Comparison of ENCODE assay signal across 14 mouse cellular contexts in genomic region chr2:181677755-181678098, GRCm38 (mm10). TPM values are rescaled to one million over a fixed set of nuclear protein-coding genes. Genes with fewer than 3 reads are reported as not detected.
DNase-seq lines count a peak whose midpoint lies in the region; ATAC-seq and TF ChIP-seq lines count a peak whose summit lies in the region.
"Had no signal": no experiment of that assay in that cellular context is flagged by ENCODE, and none has a peak within 500 bp of the region (broad histone marks: within the 10 kb centered on the region; RNA-seq: fewer than 3 reads in every experiment).

No protein-coding gene starts in this region.

- H3K27me3 ChIP-seq in heart, embryonic 16.5 days (ENCODE audit: control insufficient read depth, insufficient read depth, low read length) = peaks cover 8% of the 10 kb centered on the region
- H3K27me3 ChIP-seq in embryonic facial prominence, embryonic 10.5 days (replicated peaks; ENCODE audit: low read depth, poor library complexity, severe bottlenecking) = peaks cover 49% of the 10 kb centered on the region
- peaks cover 20% of the 10 kb centered on the region for H3K27me3 ChIP-seq in limb, embryonic 10.5 days (ENCODE audit: low read depth, poor library complexity, severe bottlenecking)
- H3K27me3 ChIP-seq in thymus, adult 2 months (ENCODE audit: control insufficient read depth, insufficient read depth, low read length) = peaks cover under 1% of the 10 kb centered on the region; the same call in 1 of the 2 replicates

- no peak for DNase-seq in heart, postnatal 10 days
- DNase-seq in adrenal gland, postnatal 14 days = peak; percentile 49
- no peak for DNase-seq in embryonic facial prominence, embryonic 10.5 days (ENCODE audit: low spot score)
- no peak for DNase-seq in limb, embryonic 10.5 days (ENCODE audit: low spot score)
- no peak for DNase-seq in thymus, adult 2 months
- no peak for DNase-seq in thymus, postnatal 0 days (ENCODE audit: low spot score)
- no peak for DNase-seq in embryo, embryonic 10.5 days (ENCODE audit: low spot score)
- DNase-seq: cerebellum, postnatal 36 days; spleen, adult 18-20 months had no signal

- 46% methylated on average over 3 of the region's 3 CpGs for WGBS in heart, embryonic 16.5 days
- WGBS in embryonic facial prominence, embryonic 10.5 days = 53% methylated on average over 3 of the region's 3 CpGs
- 62% methylated on average over 3 of the region's 3 CpGs for WGBS in limb, embryonic 10.5 days
- WGBS in thymus, adult 2 months = 71% methylated on average over 3 of the region's 3 CpGs

- no peak overlapping the region for H3K9ac ChIP-seq in heart, embryonic 16.5 days (ENCODE audit: low read length)
- H3K9ac ChIP-seq: forebrain, embryonic 13.5 days had no signal

- H3K4me1 ChIP-seq in heart, embryonic 16.5 days (ENCODE audit: control insufficient read depth, insufficient read depth, low read length) = peaks cover 14% of the 10 kb centered on the region
- peaks cover 59% of the 10 kb centered on the region for H3K4me1 ChIP-seq in embryonic facial prominence, embryonic 10.5 days
- peaks cover 62% of the 10 kb centered on the region for H3K4me1 ChIP-seq in limb, embryonic 10.5 days
- peaks cover 13% of the 10 kb centered on the region for H3K4me1 ChIP-seq in thymus, adult 2 months (replicated peaks; ENCODE audit: control insufficient read depth, insufficient read depth, low read length)

- peak overlapping the region; percentile 78 for H3K27ac ChIP-seq in heart, embryonic 16.5 days (ENCODE audit: low read length)
- H3K27ac ChIP-seq in embryonic facial prominence, embryonic 10.5 days (replicated peaks) = peak overlapping the region; percentile 35; the same call in 1 of the 2 replicates
- peak overlapping the region; percentile 85; the same call in 1 of the 2 replicates for H3K27ac ChIP-seq in limb, embryonic 10.5 days
- H3K27ac ChIP-seq in thymus, adult 2 months (ENCODE audit: control insufficient read depth, insufficient read depth, low read length) = no peak overlapping the region
- H3K27ac ChIP-seq: forebrain, embryonic 13.5 days had no signal

- no peak for ATAC-seq in heart, embryonic 16.5 days (replicated peaks; ENCODE audit: extremely low read depth, insufficient read depth, low FRiP score)
- ATAC-seq: forebrain, embryonic 13.5 days had no signal

- no peaks in the 10 kb centered on the region for H3K36me3 ChIP-seq in heart, embryonic 16.5 days (ENCODE audit: control insufficient read depth, insufficient read depth)
- no peaks in the 10 kb centered on the region for H3K36me3 ChIP-seq in embryonic facial prominence, embryonic 10.5 days (replicated peaks)
- 0 out of 2 replicates have a peak, but pooled peaks cover 1% of the 10 kb centered on the region for H3K36me3 ChIP-seq in limb, embryonic 10.5 days
- no peaks in the 10 kb centered on the region for H3K36me3 ChIP-seq in thymus, adult 2 months (ENCODE audit: control insufficient read depth, insufficient read depth, low read length)

- H3K4me3 ChIP-seq in heart, embryonic 16.5 days (ENCODE audit: low read length) = no peak overlapping the region
- no peak overlapping the region for H3K4me3 ChIP-seq in embryonic facial prominence, embryonic 10.5 days
- no peak overlapping the region for H3K4me3 ChIP-seq in limb, embryonic 10.5 days
- H3K4me3 ChIP-seq in thymus, adult 2 months (ENCODE audit: control insufficient read depth, insufficient read depth, low read length) = no peak overlapping the region
- H3K4me3 ChIP-seq: forebrain, embryonic 13.5 days; megakaryocyte, embryonic 14.5 days had no signal

- H3K4me2 ChIP-seq in heart, embryonic 16.5 days (ENCODE audit: low read depth, low read length) = no peak overlapping the region
- H3K4me2 ChIP-seq: forebrain, embryonic 13.5 days had no signal

- no peak for TF ChIP-seq CTCF in thymus, adult 2 months (IDR thresholded peaks at IDR 0.05; ENCODE audit: borderline replicate concordance, control insufficient read depth, extremely low read depth, insufficient read depth, low read length, poor library complexity)

- no peaks in the 10 kb centered on the region for H3K9me3 ChIP-seq in heart, embryonic 16.5 days (replicated peaks; ENCODE audit: control insufficient read depth, low read length)
- H3K9me3 ChIP-seq in embryonic facial prominence, embryonic 10.5 days = no peaks in the 10 kb centered on the region
- H3K9me3 ChIP-seq in limb, embryonic 10.5 days (replicated peaks) = no peaks in the 10 kb centered on the region
- H3K9me3 ChIP-seq: forebrain, embryonic 13.5 days; megakaryocyte, embryonic 14.5 days had no signal

- TF ChIP-seq POLR2A in thymus, adult 2 months (IDR thresholded peaks at IDR 0.05; ENCODE audit: control insufficient read depth, extremely low read depth, insufficient read depth, low read length, poor library complexity) = no peak

- intact Hi-C loops in heart, postnatal 10 days (cut with DNase I) = loop anchor here (1.0 to 10.0 kb wide), 4 partner anchors 18 to 283 kb away; no protein-coding TSS in a partner anchor

RNA-seq across cellular contexts. Expression of gene Tcea2, which starts 2.4 kb away (rescaled TPM):
- polyA plus RNA-seq in heart, embryonic 16.5 days (2015; fragmentation: Nextera tagmentation; extraction: Ambion mirVana) = 17.6 and 19.6 TPM in 2 replicates
- 10 to 100 TPM in 1 of 2 experiments, 1 to 10 TPM in 1; 8.6 to 10.7 TPM for total RNA-seq in heart, postnatal 10 days (2021)
- 5.2 and 9.8 TPM in 2 replicates for total RNA-seq in adrenal gland, postnatal 14 days (2021)
- 18.3 and 18.8 TPM in 2 replicates for polyA plus RNA-seq in embryonic facial prominence, embryonic 10.5 days (2016; fragmentation: Nextera tagmentation; extraction: Ambion mirVana)
- 16.5 and 25.8 TPM in 2 replicates for polyA plus RNA-seq in limb, embryonic 10.5 days (2016; fragmentation: Nextera tagmentation; extraction: Ambion mirVana)
- polyA plus RNA-seq in thymus, adult 2 months (2012; rRNA removed) = 9.0 and 13.8 TPM in 2 replicates
- polyA plus RNA-seq in thymus, postnatal 0 days (2015; fragmentation: Nextera tagmentation; extraction: Ambion mirVana) = 8.5 and 9.8 TPM in 2 replicates

RNA-seq across cellular contexts. Expression of gene Sox18, which starts 6.3 kb away (rescaled TPM):
- polyA plus RNA-seq in heart, embryonic 16.5 days (2015; fragmentation: Nextera tagmentation; extraction: Ambion mirVana) = 53.6 and 55.9 TPM in 2 replicates
- total RNA-seq in heart, postnatal 10 days (2021) = 100 to 1,000 TPM in 1 of 2 experiments, 10 to 100 TPM in 1; 91.5 to 103 TPM
- 60.4 and 64.6 TPM in 2 replicates for total RNA-seq in adrenal gland, postnatal 14 days (2021)
- 21.8 and 25.2 TPM in 2 replicates for polyA plus RNA-seq in embryonic facial prominence, embryonic 10.5 days (2016; fragmentation: Nextera tagmentation; extraction: Ambion mirVana)
- 25.9 and 27.9 TPM in 2 replicates for polyA plus RNA-seq in limb, embryonic 10.5 days (2016; fragmentation: Nextera tagmentation; extraction: Ambion mirVana)
- polyA plus RNA-seq in thymus, adult 2 months (2012; rRNA removed) = 21.7 and 21.8 TPM in 2 replicates
- polyA plus RNA-seq in thymus, postnatal 0 days (2015; fragmentation: Nextera tagmentation; extraction: Ambion mirVana) = 13.9 and 14.1 TPM in 2 replicates

RNA-seq across cellular contexts. Expression of gene Rgs19, which starts 16.1 kb away (rescaled TPM):
- 34.5 and 40.2 TPM in 2 replicates for polyA plus RNA-seq in heart, embryonic 16.5 days (2015; fragmentation: Nextera tagmentation; extraction: Ambion mirVana)
- 10 to 100 TPM; 12.2 to 12.7 TPM for total RNA-seq in heart, postnatal 10 days (2021)
- 22.4 and 32.1 TPM in 2 replicates for total RNA-seq in adrenal gland, postnatal 14 days (2021)
- 85.2 and 89.9 TPM in 2 replicates for polyA plus RNA-seq in embryonic facial prominence, embryonic 10.5 days (2016; fragmentation: Nextera tagmentation; extraction: Ambion mirVana)
- polyA plus RNA-seq in limb, embryonic 10.5 days (2016; fragmentation: Nextera tagmentation; extraction: Ambion mirVana) = 94.3 and 96.4 TPM in 2 replicates
- 255 and 260 TPM in 2 replicates for polyA plus RNA-seq in thymus, adult 2 months (2012; rRNA removed)
- polyA plus RNA-seq in thymus, postnatal 0 days (2015; fragmentation: Nextera tagmentation; extraction: Ambion mirVana) = 80.7 and 97.8 TPM in 2 replicates

RNA-seq across cellular contexts. Expression of gene Lkaaear1, which starts 20.5 kb away (rescaled TPM):
- polyA plus RNA-seq in heart, embryonic 16.5 days (2015; fragmentation: Nextera tagmentation; extraction: Ambion mirVana) = not detected in 2 replicates
- not detected for total RNA-seq in heart, postnatal 10 days (2021)
- not detected in 2 replicates for total RNA-seq in adrenal gland, postnatal 14 days (2021)
- not detected in 2 replicates for polyA plus RNA-seq in embryonic facial prominence, embryonic 10.5 days (2016; fragmentation: Nextera tagmentation; extraction: Ambion mirVana)
- not detected in 2 replicates for polyA plus RNA-seq in limb, embryonic 10.5 days (2016; fragmentation: Nextera tagmentation; extraction: Ambion mirVana)
- polyA plus RNA-seq in thymus, adult 2 months (2012; rRNA removed) = not detected in 2 replicates
- not detected in 2 replicates for polyA plus RNA-seq in thymus, postnatal 0 days (2015; fragmentation: Nextera tagmentation; extraction: Ambion mirVana)
- total RNA-seq: ES-E14 had no signal
- polyA plus RNA-seq: forebrain, embryonic 13.5 days; neural tube, embryonic 11.5 days had no signal

RNA-seq across cellular contexts. Expression of gene Gm29797, which starts 20.9 kb away (rescaled TPM):
- not detected in 2 replicates for polyA plus RNA-seq in heart, embryonic 16.5 days (2015; fragmentation: Nextera tagmentation; extraction: Ambion mirVana)
- not detected for total RNA-seq in heart, postnatal 10 days (2021)
- not detected in 2 replicates for total RNA-seq in adrenal gland, postnatal 14 days (2021)
- 0.28 TPM in 1 of 2 replicates, not detected in the other for polyA plus RNA-seq in embryonic facial prominence, embryonic 10.5 days (2016; fragmentation: Nextera tagmentation; extraction: Ambion mirVana)
- polyA plus RNA-seq in limb, embryonic 10.5 days (2016; fragmentation: Nextera tagmentation; extraction: Ambion mirVana) = 0.39 TPM in 1 of 2 replicates, not detected in the other
- 0.57 and 1.0 TPM in 2 replicates for polyA plus RNA-seq in thymus, adult 2 months (2012; rRNA removed)
- polyA plus RNA-seq in thymus, postnatal 0 days (2015; fragmentation: Nextera tagmentation; extraction: Ambion mirVana) = 0.18 and 0.44 TPM in 2 replicates
- polyA plus RNA-seq: neural tube, embryonic 11.5 days had no signal
